Mouse (Mus musculus) thymus, postnatal 0 days (tissue): Measurements from ENCODE around the gene Slc6a18. TPM values are rescaled to one million over a fixed set of nuclear protein-coding genes. Genes with fewer than 3 reads are reported as not detected.

Experiments
- DNase-seq: peaks from one replicate; pipeline ENCODE4 v3.0.0-alpha.2; 2015; ENCODE audit warnings: low spot score
- polyA plus RNA-seq: library from polyadenylated mRNA; unstranded; fragments of >200 nt; fragmentation: Nextera tagmentation; extraction: Ambion mirVana; gene quantifications from 2 replicates; pipeline ENCODE4 v1.2.1, GENCODE M21; 2015

Gene Slc6a18
- polyA plus RNA-seq, 1 experiment from 2014 or later = 0.16 TPM

DNA sequence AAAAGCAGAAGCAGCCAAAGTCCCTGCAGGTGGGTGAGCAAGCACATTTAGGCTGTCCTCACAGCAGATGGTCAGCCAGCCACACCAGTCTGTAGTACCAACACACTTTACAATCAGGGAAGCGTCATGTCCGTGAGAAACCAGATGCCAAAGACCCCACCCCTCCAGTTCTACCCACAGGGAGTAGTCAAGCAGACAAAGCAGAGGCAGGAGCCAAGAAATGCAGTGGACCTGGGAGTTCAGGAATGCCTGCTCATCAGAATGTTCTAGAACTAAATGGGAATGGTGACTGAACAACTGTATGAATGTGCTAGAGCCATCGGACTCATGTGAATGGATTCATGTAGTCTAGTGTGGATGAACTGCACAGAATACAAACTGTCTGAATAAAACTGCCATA is 9.8 kb upstream of the Slc6a18 start:
- DNase-seq = no peak

GRCm38 (mm10) chr13:73685502-73685901 is 7.7 kb upstream of the Slc6a18 start:
- DNase-seq = no peak

GRCm38 (mm10) chr13:73684412-73684811 is 6.6 kb upstream of the Slc6a18 start:
- no peak for DNase-seq

DNA sequence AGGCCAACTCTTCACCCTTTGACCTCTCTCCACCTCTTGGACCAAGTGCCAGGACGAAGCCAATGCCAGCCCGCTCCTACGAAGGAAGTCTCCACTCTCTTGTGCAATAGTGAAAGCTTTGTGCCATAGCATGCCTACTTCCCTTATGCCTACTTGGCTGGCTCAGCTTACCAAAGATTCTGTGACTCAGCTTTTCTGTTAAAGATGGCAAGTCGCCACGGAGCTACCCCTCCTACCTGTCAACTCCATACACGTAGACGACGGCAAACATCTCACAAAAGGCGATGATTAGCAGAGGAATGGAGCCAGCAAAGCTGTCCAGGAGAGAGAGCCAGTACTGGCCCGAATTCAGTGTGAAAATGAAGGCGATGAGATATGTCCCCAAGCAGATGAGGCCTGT is 5.9 kb upstream of the Slc6a18 start:
- no peak for DNase-seq

- DNase-seq = peak; percentile 59
Measured at GRCm38 (mm10) chr13:73682226-73682625, 4.4 kb upstream of the Slc6a18 start.

- DNase-seq = no peak
Measured at GRCm38 (mm10) chr13:73680394-73680793, 2.6 kb upstream of the Slc6a18 start.

- DNase-seq = no peak
Measured at GRCm38 (mm10) chr13:73679311-73679710, 1.5 kb upstream of the Slc6a18 start.

DNA sequence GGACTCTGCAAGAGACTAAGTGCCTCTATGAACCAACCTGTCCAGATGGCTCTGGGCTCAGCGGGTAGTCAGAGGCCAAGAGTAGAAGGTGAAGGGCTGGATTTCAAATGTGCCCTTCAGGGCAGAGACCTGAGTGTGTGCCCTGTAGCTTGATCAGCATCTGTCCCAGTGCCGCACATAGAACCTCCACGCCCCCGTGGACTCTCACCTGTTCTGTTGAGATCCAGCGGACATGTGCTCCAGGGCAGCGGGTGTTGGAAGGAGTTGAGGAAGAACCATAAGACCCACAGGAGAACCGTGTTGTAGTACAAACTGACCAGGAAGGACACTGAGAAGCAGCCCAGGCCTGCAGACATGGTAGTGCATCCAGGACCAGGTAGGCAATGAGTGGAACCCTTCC is 2.7 kb downstream of the Slc6a18 start:
- no peak for DNase-seq

DNA sequence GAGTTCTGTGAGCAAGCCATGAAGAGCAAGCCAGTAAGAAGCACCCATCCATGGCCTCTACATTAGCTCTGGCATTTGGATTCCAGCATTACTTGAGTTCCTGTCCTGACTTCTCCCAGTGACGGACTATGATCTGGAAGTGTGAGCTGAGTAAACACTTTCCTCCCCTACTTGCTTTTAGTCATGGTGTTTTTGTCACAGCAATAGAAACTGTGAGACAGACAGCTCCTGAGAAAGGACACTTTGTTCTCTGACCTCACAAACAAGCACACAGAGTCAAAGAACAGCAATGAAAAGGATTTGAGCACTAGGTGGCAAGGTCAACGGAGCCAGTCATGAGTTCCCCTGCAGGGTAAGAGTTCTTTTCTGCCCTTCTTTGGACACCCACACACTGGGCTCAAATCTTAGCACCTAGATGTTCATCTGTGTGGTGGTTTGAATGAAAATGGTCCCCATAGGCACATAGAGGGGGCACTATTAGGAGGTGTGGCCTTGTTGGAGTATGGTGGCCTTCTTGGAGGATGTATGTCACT is 17.6 kb downstream of the Slc6a18 start:
- no peak for DNase-seq

DNA sequence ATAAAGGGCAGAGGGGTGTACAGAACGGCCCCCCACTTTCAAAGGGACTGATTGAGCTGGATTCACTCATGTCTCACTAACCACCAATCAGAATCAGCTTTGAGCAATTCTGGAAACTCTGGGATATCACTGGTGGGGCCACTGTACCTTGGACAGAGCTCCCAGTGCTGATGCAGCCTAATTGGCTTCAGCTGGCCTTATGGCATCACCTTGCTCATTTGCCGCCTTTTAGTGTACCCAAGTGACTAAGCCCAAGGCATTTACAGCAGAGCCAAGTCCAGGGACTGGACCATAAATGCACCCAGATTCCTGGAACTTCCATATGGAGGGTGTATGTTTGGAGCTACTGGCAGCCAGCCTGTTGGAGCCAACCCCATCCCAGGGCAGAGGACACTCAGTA is 18.9 kb downstream of the Slc6a18 start:
- DNase-seq = no peak

- DNase-seq = no peak
Measured at GRCm38 (mm10) chr13:73654976-73655375, 22.8 kb downstream of the Slc6a18 start.

- DNase-seq = no peak
Measured at GRCm38 (mm10) chr13:73653266-73653665, 24.6 kb downstream of the Slc6a18 start.

- peak; percentile 93 for DNase-seq
Measured at GRCm38 (mm10) chr13:73646397-73647087, 31.3 kb downstream of the Slc6a18 start.

GRCm38 (mm10) chr13:73641296-73641695 is 36.5 kb downstream of the Slc6a18 start:
- DNase-seq = peak; percentile 86

DNA sequence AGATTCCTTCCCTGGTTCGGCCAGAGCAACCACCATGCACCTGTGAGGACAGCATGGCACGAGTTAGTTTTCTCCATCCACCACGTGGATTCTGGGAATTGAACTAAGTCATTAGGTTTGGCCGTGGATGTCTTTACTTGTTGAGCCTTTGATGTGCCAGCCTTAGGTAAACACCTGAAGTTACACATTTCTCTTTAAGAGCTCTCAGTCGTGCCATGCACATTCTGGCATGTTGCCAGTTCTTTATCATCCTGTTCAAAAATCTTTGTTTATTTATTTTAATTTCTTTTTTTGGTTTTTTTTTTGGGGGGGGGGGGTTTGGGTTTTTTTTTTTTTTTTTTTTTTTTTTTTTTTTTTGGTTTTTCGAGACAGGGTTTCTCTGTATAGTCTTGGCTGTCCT is 40.0 kb downstream of the Slc6a18 start:
- no peak for DNase-seq

GRCm38 (mm10) chr13:73631837-73632236 is 46.0 kb downstream of the Slc6a18 start:
- no peak for DNase-seq

- DNase-seq = no peak
Measured at GRCm38 (mm10) chr13:73628586-73629113, 49.2 kb downstream of the Slc6a18 start.

- peak; percentile 81 for DNase-seq
Measured at GRCm38 (mm10) chr13:73626745-73627549, 50.9 kb downstream of the Slc6a18 start, which contains the start of gene Tert. Tert (plus strand) TSS chr13:73626911.

DNA sequence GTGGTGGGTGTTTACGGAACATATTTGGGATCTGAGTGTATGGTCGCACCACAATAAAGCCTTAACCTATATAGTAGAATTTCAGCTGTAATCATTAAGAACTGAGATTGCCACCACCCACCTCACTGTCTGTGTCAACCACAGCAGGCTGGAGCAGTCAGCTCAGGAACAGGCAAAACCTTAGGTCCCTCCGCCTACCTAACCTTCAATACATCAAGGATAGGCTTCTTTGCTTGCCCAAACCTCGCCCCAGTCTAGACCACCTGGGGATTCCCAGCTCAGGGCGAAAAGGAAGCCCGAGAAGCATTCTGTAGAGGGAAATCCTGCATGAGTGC is 51.4 kb downstream of the Slc6a18 start:
- no peak for DNase-seq

DNA sequence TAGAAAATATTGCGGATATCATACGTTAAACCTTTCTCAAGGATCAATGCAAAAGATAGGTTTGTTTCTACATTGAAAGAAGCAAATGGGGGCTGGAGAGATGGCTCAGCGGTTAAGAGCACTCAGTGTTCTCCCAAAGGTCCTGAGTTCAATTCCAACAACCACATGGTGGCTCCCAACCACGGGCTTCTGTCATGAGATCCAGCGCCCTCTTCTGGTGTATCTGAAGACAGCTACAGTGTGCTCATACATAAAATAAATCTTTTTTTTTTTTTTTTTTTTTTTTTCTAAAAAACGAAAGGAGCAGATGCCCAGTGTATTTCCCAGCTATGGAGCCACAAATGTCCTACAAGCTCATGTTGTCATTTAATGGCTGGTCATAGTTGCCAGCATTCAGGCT is 57.2 kb downstream of the Slc6a18 start:
- peak; percentile 50 for DNase-seq

GRCm38 (mm10) chr13:73618406-73618805 is 59.4 kb downstream of the Slc6a18 start:
- no peak for DNase-seq
